Mouse (Mus musculus) fat pad, adult 2 months (tissue): Measurements from ENCODE around the gene Slc22a17.
"Not testable (repeated sequence)": the region's sequence is repeated elsewhere in the genome, so short reads cannot be mapped to it uniquely, and the experiment has no call there.

Experiments
- DNase-seq: peaks from one replicate; pipeline ENCODE4 v3.0.0-alpha.2; 2011; ENCODE audit warnings: low read depth, low spot score; ENCODE audit errors: extremely low read depth

The Slc22a17 gene

GRCm38 (mm10) chr14:54912886-54913285 lies at the start of gene Slc22a17:
Gene Slc22a17, minus strand, starts transcription at chr14:54913132.
- no peak for DNase-seq

GRCm38 (mm10) chr14:54962714-54963113 lies 49.8 kb upstream of the Slc22a17 start:
- no peak for DNase-seq

GRCm38 (mm10) chr14:54961487-54961886 lies 48.6 kb upstream of the Slc22a17 start:
- DNase-seq: no peak

- DNase-seq: no peak
Measured at GRCm38 (mm10) chr14:54960769-54961168, 47.8 kb upstream of the Slc22a17 start.

- DNase-seq: not testable (repeated sequence)
Measured at GRCm38 (mm10) chr14:54959853-54960613, 47.1 kb upstream of the Slc22a17 start.

- DNase-seq: no peak
Measured at GRCm38 (mm10) chr14:54959197-54959596, 46.3 kb upstream of the Slc22a17 start.

GRCm38 (mm10) chr14:54958503-54958902 lies 45.6 kb upstream of the Slc22a17 start:
- DNase-seq: no peak

GRCm38 (mm10) chr14:54956533-54956932 lies 43.6 kb upstream of the Slc22a17 start:
- no peak for DNase-seq

GRCm38 (mm10) chr14:54955481-54955880 lies 42.5 kb upstream of the Slc22a17 start:
- DNase-seq: no peak

- no peak for DNase-seq
Measured at GRCm38 (mm10) chr14:54954474-54954873, 41.5 kb upstream of the Slc22a17 start.

GRCm38 (mm10) chr14:54953664-54954206 lies 40.8 kb upstream of the Slc22a17 start:
- no peak for DNase-seq

GRCm38 (mm10) chr14:54951587-54951986 lies 38.7 kb upstream of the Slc22a17 start:
- DNase-seq: no peak

- no peak for DNase-seq
Measured at GRCm38 (mm10) chr14:54950493-54950892, 37.6 kb upstream of the Slc22a17 start.

- no peak for DNase-seq
Measured at GRCm38 (mm10) chr14:54948781-54949180, 35.8 kb upstream of the Slc22a17 start.

GRCm38 (mm10) chr14:54947008-54947407 lies 34.1 kb upstream of the Slc22a17 start:
- DNase-seq: not testable (repeated sequence)

GRCm38 (mm10) chr14:54945975-54946704 lies 33.2 kb upstream of the Slc22a17 start:
- DNase-seq: no peak

GRCm38 (mm10) chr14:54944939-54945338 lies 32.0 kb upstream of the Slc22a17 start:
- no peak for DNase-seq

GRCm38 (mm10) chr14:54943971-54944370 lies 31.0 kb upstream of the Slc22a17 start:
- DNase-seq: no peak

- DNase-seq: no peak
Measured at GRCm38 (mm10) chr14:54942479-54942878, 29.5 kb upstream of the Slc22a17 start.

GRCm38 (mm10) chr14:54941024-54941978 lies 28.4 kb upstream of the Slc22a17 start:
- no peak for DNase-seq

GRCm38 (mm10) chr14:54940176-54940530 lies 27.2 kb upstream of the Slc22a17 start:
- no peak for DNase-seq
